16 mouse cellular contexts compared by ENCODE assay signal in the genomic region with DNA sequence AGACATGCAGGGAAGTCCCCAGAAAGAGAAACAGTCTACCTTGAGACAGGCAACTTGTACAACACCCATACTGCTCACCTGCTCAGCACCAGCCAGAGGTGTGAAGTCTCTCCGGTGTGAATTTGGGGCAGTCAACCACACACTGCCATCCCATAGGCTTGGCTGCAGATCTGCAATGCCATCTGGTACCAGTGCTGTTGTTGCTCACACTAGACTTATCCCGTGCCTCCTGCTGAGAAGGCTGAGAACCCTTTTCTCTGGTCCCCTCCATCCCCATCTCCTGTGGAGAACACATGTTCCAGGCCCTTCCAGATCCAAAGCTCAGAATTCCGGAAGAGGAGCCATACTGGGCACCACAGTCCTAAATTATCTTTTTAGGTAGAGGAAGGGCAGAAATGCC.
"Had no signal": no experiment of that assay in that cellular context is flagged by ENCODE, and none has a peak within 500 bp of the region (broad histone marks: within the 10 kb centered on the region; RNA-seq: fewer than 3 reads in every experiment).

No protein-coding gene starts in this region.

- DNase-seq: lung, adult 2 months; lung, postnatal 14 days; lung, postnatal 36 days; right cerebral cortex, postnatal 14 days; thymus, adult 2 months; thymus, postnatal 36 days had no signal

- H3K4me2 ChIP-seq: lung, embryonic 15.5 days; midbrain, embryonic 11.5 days; midbrain, embryonic 13.5 days; midbrain, embryonic 15.5 days; neural tube, embryonic 12.5 days; stomach, embryonic 15.5 days had no signal

- ATAC-seq: lung, postnatal 0 days; midbrain, embryonic 13.5 days; midbrain, embryonic 15.5 days had no signal

- H3K36me3 ChIP-seq: lung, embryonic 15.5 days; midbrain, embryonic 13.5 days; midbrain, embryonic 15.5 days; neural tube, embryonic 12.5 days; stomach, embryonic 15.5 days had no signal

- H3K9me3 ChIP-seq: lung, embryonic 15.5 days; midbrain, embryonic 13.5 days; midbrain, embryonic 15.5 days; neural tube, embryonic 12.5 days; stomach, embryonic 15.5 days had no signal

- H3K4me1 ChIP-seq: midbrain, embryonic 15.5 days; neural tube, embryonic 12.5 days had no signal

- H3K4me3 ChIP-seq: lung, embryonic 15.5 days; megakaryocyte, embryonic 14.5 days; midbrain, embryonic 13.5 days; midbrain, embryonic 15.5 days; neural tube, embryonic 12.5 days; stomach, embryonic 15.5 days had no signal

- H3K27ac ChIP-seq: lung, embryonic 15.5 days; macrophage; midbrain, embryonic 13.5 days; midbrain, embryonic 15.5 days; neural tube, embryonic 12.5 days; stomach, embryonic 15.5 days; stomach, postnatal 0 days had no signal

- H3K9ac ChIP-seq: lung, embryonic 15.5 days; midbrain, embryonic 13.5 days; midbrain, embryonic 15.5 days; neural tube, embryonic 12.5 days; stomach, embryonic 15.5 days had no signal

- H3K27me3 ChIP-seq: lung, embryonic 15.5 days; midbrain, embryonic 13.5 days; midbrain, embryonic 15.5 days; neural tube, embryonic 12.5 days; stomach, embryonic 15.5 days had no signal
